Mouse (Mus musculus): ENCODE results near the gene Olfr433.
"Not testable (repeated sequence)": the region's sequence is repeated elsewhere in the genome, so short reads cannot be mapped to it uniquely, and the experiment has no call there.

Olfr433 gene

DNA sequence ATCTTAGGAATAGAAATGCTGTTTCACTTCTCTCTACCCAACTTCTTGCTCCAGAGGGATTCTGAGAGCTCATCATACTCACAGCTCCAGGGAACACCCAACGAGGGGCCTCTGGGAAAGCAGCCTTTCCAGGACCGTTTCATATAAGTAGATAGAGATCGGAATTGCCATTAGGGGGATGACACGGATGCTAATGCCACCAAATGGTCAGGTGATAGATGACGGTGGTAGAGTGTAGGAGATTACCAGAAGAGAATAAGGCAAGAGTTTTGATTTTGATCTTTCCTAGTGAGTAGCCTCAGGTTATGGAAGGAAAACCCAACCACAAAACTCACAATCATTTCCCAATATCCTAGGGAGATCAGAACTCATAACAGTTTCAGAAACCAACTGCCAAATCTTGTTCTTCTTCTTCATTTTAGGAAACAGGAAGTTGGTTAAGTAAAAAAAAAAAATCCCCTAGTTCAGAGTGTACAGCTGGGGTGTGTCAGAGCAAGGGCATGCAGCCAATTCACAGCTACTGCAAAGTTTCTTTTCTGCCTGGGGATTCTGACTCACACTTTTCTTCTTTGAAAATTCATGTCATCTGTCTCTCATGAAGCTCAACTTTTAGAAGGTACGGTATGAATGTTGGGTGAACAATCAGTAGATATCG, at the start of gene Olfr433:
Olfr433 (plus strand) TSS at position 183 of the 655 bp plus-strand sequence.
- no peaks in the 10 kb centered on the region for H3K36me3 ChIP-seq (ENCODE audit: control insufficient read depth, insufficient read depth, low read length, poor library complexity, severe bottlenecking)
- DNase-seq (ENCODE audit: low read depth, low spot score), result peak; percentile 75
- no peaks in the 10 kb centered on the region for H3K27me3 ChIP-seq (ENCODE audit: control insufficient read depth, insufficient read depth, low read length, poor library complexity, severe bottlenecking)

DNA sequence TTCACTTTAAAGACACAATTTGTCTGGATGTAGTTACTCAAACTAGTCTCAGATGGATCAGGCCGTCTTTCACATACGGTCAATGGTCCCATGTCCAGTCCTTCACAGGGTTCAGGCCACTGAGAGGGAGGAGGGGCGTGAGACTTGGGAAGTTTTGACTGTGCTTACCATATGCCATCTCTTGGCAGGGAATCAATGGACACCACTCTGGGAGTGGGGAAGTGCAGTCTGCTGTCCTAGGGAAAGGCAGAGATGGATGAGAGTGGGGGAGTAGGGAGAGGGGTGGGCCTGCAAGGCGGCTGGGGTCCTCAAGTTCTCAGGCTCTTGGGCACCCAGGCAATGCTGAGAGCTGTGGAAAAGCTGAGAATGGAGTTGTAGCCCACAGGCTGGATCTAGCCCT, 45.5 kb upstream of the Olfr433 start:
- Histone ChIP-seq H3K27me3 (ENCODE audit: control insufficient read depth, insufficient read depth, low read length, poor library complexity, severe bottlenecking) (no peaks in the 10 kb centered on the region), H3K36me3 (ENCODE audit: control insufficient read depth, insufficient read depth, low read length, poor library complexity, severe bottlenecking) (no peaks in the 10 kb centered on the region)
- DNase-seq (ENCODE audit: low read depth, low spot score), result no peak

DNA sequence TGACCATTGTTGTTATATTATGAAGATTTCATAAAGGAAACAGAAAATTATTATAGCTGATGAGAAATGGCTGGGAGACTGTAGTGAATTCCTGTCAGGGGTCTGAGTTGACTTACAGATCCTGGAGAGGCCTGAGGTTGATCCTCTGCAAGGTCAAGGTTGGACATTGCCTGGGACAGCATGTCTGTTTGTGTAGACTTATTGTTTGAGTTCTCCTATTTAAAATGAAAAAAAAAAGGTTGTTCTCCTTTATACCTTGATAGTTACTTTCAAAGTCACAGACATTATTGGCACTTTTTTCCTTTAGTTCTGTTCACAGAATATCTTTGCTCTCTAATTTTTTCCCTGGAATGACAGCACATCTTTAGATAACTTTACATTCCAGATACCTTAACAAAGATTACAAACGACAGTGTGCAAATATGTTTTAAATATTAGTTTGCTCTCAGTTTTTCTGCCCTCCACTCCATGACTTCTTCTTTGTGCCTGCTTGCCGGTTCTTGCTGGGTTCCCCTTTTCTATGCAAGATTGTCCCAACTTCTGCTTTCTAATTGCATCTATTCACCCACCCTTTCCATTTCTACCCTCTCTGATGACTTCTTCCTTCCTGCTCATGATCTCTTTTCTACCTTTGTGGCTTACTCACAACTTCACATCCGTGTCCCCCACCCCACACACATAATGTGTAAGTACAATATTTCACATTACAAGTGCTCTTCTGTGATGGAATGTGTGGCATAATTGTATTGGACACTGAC, 36.0 kb upstream of the Olfr433 start:
- H3K27me3 ChIP-seq (ENCODE audit: control insufficient read depth, insufficient read depth, low read length, poor library complexity, severe bottlenecking); H3K36me3 ChIP-seq (ENCODE audit: control insufficient read depth, insufficient read depth, low read length, poor library complexity, severe bottlenecking): not testable (repeated sequence)
- DNase-seq (ENCODE audit: low read depth, low spot score), result peak; percentile 6

DNA sequence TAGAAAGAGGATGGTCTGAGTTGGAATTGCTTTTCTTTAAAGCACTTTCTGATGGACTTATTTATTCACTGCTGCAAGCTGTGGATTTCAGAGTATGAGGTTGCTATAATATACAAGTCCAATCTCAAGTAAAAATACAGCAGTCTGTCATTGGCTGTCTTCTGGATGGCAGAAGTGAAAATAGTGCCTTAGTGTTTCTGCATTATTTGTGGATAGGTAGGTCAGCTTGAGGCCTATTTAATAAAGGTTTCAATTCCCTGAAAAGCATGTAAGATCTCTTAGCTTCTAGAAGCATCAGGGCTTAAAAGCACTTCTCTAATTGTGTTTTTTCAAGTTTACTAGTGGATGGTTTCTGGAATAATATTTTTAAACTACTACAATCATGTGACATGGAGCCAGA, 33.5 kb upstream of the Olfr433 start:
- not testable (repeated sequence) for DNase-seq (ENCODE audit: low read depth, low spot score); H3K36me3 ChIP-seq (ENCODE audit: control insufficient read depth, insufficient read depth, low read length, poor library complexity, severe bottlenecking); H3K27me3 ChIP-seq (ENCODE audit: control insufficient read depth, insufficient read depth, low read length, poor library complexity, severe bottlenecking)

DNA sequence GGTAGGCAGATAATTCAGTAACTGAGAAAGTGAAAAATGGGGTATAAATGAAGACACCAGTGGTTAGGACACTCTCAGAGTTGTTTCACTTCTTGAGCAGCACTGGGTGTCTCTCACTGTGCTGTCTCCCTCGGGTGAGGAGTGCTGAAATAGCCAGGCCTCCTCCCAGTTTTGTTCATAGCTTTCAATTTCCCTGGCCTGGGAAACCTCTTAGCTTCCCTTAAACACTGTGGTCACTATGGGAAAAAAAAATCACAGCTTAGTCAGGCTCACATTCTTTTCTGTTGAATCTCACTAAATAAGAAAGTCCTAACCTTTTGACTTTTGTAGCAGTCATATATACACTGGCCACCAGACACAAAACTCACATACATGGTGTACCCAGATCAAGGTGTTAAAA, 8.8 kb upstream of the Olfr433 start, which contains the start of gene Ifi205:
Ifi205 (minus strand) TSS at position 113 of the 400 bp plus-strand sequence.
- no peaks in the 10 kb centered on the region for H3K36me3 ChIP-seq (ENCODE audit: control insufficient read depth, insufficient read depth, low read length, poor library complexity, severe bottlenecking)
- no peak for DNase-seq (ENCODE audit: low read depth, low spot score)
- no peaks in the 10 kb centered on the region for H3K27me3 ChIP-seq (ENCODE audit: control insufficient read depth, insufficient read depth, low read length, poor library complexity, severe bottlenecking)

DNA sequence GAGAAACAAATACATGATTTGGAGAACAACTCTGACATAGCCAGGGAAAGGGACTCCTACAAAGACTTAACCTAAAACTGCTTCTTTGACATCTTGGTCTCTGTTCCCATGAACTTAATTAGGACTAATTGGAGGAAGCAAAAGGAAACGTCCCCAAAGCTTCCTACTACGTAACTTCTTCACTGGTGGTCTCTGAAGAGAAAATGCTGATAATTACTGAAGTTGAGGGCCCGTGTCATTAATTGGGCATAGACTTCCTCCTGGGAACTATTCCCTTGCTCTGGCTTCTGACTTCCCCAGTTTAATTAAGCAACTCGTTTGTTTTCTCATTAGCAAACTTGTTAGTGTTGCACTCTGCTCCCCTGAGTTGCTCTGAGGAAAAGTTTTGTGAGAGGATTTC, 4.7 kb upstream of the Olfr433 start:
- no peak for DNase-seq (ENCODE audit: low read depth, low spot score)
- no peaks in the 10 kb centered on the region for H3K27me3 ChIP-seq (ENCODE audit: control insufficient read depth, insufficient read depth, low read length, poor library complexity, severe bottlenecking)
- no peaks in the 10 kb centered on the region for H3K36me3 ChIP-seq (ENCODE audit: control insufficient read depth, insufficient read depth, low read length, poor library complexity, severe bottlenecking)

DNA sequence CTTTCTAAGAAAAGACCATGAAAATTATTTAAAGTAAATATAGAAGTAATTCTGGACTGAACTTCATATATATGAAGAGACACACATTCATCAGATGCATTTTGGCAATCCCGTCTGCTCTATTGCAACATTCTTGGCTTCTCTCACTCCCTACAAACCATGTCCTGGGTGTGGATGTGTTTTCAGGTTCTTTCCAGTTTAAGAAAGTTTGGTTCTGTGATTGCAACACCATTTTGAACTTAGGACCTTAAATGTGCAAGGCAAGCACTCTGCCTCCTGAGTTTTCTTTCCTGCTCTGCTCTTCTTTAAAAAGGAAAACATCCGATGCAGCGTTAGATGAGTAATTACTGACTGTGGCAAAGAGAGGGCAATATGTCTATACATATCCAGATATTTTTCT, 2.0 kb upstream of the Olfr433 start:
- no peaks in the 10 kb centered on the region for H3K36me3 ChIP-seq (ENCODE audit: control insufficient read depth, insufficient read depth, low read length, poor library complexity, severe bottlenecking)
- H3K27me3 ChIP-seq (ENCODE audit: control insufficient read depth, insufficient read depth, low read length, poor library complexity, severe bottlenecking), result no peaks in the 10 kb centered on the region
- no peak for DNase-seq (ENCODE audit: low read depth, low spot score)

DNA sequence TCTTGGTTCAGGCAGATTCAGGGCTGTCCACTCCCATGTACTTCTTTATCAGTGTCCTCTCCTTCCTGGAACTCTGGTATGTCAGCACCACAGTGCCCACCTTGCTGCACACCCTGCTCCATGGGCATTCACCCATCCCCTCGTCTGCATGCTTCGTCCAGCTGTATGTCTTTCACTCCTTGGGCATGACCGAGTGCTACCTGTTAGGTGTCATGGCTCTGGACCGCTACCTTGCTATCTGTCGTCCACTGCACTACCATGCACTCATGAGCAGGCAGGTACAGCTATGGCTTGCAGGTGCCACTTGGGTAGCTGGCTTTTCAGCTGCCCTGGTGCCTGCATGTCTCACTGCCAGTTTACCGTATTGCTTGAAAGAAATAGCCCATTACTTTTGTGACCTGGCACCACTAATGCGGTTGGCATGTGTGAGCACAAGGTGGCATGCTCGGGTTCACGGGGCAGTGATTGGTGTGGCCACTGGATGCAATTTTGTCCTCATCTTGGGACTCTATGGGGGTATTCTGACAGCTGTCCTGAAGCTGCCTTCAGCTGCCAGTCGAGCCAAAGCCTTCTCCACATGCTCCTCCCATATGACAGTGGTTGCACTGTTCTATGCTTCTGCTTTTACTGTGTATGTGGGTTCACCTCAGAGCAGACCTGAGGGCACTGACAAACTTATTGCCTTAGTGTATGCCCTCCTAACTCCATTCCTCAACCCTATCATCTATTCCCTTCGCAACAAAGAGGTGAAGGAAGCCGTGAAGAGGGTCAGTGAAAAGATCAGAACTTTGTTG, 1.8 kb downstream of the Olfr433 start:
- not testable (repeated sequence) for DNase-seq (ENCODE audit: low read depth, low spot score); H3K36me3 ChIP-seq (ENCODE audit: control insufficient read depth, insufficient read depth, low read length, poor library complexity, severe bottlenecking); H3K27me3 ChIP-seq (ENCODE audit: control insufficient read depth, insufficient read depth, low read length, poor library complexity, severe bottlenecking)

DNA sequence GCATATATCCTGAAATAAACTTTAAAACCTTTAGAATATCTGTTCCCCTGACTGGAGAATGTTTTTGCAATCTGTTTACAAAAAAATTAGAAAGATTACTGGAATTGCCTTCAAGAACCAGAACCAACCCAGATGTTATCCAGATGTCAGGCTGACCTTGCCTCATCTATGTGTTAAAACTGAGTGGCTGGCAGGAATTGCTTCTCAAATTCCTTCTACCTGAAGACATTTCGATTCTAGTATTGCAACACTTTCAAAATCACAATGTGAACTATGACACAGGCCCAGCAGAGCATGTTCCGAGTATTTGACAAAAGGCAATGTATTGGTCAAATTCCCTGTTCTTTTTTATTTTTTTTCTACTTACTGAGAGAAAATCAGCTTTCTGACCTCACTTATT, 3.9 kb downstream of the Olfr433 start:
- no peak for DNase-seq (ENCODE audit: low read depth, low spot score)
- H3K36me3 ChIP-seq (ENCODE audit: control insufficient read depth, insufficient read depth, low read length, poor library complexity, severe bottlenecking), result no peaks in the 10 kb centered on the region
- no peaks in the 10 kb centered on the region for H3K27me3 ChIP-seq (ENCODE audit: control insufficient read depth, insufficient read depth, low read length, poor library complexity, severe bottlenecking)

DNA sequence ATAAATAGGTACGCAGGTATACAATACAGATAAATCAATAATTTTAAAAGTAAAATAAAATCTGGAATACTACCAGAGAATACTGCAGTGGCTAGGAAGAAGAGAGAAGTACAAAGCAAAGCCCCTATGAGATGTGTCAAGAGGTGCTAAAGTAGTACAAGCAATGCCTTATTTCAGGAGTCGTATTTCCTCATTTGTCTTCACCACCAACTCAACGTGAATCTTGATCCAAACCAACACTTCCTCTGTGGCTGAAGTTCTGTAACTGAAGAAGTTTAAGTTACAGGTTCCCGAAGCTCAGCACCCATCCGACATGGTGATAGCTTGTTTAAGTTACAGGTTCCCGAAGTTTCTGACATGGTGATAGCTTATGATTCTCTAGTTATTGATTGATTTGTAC, 7.7 kb downstream of the Olfr433 start:
- DNase-seq (ENCODE audit: low read depth, low spot score); H3K36me3 ChIP-seq (ENCODE audit: control insufficient read depth, insufficient read depth, low read length, poor library complexity, severe bottlenecking); H3K27me3 ChIP-seq (ENCODE audit: control insufficient read depth, insufficient read depth, low read length, poor library complexity, severe bottlenecking): not testable (repeated sequence)

DNA sequence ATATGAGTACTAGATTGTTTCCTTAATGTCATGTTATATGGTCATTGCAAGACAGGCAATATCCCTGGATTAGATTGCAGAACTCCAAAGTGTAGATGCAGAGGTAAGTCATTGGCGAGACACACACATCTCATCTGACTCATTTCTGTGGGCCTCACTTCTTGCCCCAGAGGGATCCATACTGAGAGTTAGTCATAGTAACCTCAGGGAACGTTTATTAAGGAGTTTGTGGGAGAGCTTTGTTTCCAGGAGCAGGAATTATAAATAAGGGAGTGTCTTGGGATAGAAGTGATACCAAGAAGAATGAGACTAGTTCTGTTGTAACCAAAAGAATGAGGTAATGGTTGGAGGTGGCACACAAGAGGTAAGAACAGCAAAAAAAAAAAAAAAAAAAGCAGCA, 8.4 kb downstream of the Olfr433 start, which contains the start of gene Olfr432:
Olfr432 (plus strand) TSS at position 313 of the 400 bp plus-strand sequence.
- H3K27me3 ChIP-seq (ENCODE audit: control insufficient read depth, insufficient read depth, low read length, poor library complexity, severe bottlenecking), result no peaks in the 10 kb centered on the region
- no peaks in the 10 kb centered on the region for H3K36me3 ChIP-seq (ENCODE audit: control insufficient read depth, insufficient read depth, low read length, poor library complexity, severe bottlenecking)
- no peak for DNase-seq (ENCODE audit: low read depth, low spot score)

DNA sequence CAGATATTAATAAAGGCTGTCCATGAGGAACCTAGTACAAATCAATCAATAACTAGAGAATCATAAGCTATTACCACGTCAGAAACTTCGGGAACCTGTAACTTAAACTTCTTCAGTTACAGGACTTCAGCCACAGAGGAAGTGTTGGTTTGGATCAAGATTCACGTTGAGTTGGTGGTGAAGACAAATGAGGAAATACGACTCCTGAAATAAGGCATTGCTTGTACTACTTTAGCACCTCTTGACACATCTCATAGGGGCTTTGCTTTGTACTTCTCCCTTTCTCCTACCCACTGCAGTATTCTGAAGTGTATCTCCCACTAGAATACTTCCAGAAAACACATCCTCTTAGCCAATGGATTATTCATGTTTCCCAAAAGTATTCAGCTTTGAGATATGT, 8.9 kb downstream of the Olfr433 start:
- H3K27me3 ChIP-seq (ENCODE audit: control insufficient read depth, insufficient read depth, low read length, poor library complexity, severe bottlenecking); H3K36me3 ChIP-seq (ENCODE audit: control insufficient read depth, insufficient read depth, low read length, poor library complexity, severe bottlenecking); DNase-seq (ENCODE audit: low read depth, low spot score): not testable (repeated sequence)

DNA sequence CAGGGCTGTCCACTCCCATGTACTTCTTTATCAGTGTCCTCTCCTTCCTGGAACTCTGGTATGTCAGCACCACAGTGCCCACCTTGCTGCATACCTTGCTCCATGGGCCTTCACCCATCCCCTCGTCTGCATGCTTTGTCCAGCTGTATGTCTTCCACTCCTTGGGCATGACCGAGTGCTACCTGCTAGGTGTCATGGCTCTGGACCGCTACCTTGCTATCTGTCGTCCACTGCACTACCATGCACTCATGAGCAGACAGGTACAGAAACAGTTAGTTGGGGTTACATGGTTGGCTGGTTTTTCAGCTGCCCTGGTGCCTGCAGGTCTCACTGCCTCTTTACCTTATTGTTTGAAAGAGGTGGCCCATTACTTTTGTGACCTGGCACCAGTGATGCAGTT, 10.0 kb downstream of the Olfr433 start:
- Histone ChIP-seq H3K27me3 (ENCODE audit: control insufficient read depth, insufficient read depth, low read length, poor library complexity, severe bottlenecking) (no peaks in the 10 kb centered on the region), H3K36me3 (ENCODE audit: control insufficient read depth, insufficient read depth, low read length, poor library complexity, severe bottlenecking) (no peaks in the 10 kb centered on the region)
- DNase-seq (ENCODE audit: low read depth, low spot score), result peak; percentile 26

DNA sequence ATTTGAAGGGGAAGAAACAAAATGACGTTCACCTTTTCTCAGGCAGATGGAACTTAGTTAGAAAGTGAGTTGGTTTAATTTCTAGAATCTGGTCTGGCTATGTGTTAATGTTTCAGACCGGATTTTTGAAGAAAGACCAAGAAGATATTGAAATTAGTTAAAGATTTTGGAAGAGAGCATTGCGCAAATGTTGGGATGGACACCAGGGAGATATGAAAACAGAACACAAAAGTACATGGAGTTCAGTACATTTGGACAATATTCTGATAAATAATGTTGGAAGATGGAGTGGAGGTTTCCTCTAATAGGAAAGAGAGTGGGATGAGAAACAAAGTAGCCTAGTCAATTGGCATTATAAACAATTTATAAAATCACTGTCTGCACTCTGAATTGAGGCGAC, 11.0 kb downstream of the Olfr433 start:
- Histone ChIP-seq H3K27me3 (ENCODE audit: control insufficient read depth, insufficient read depth, low read length, poor library complexity, severe bottlenecking) (no peaks in the 10 kb centered on the region), H3K36me3 (ENCODE audit: control insufficient read depth, insufficient read depth, low read length, poor library complexity, severe bottlenecking) (no peaks in the 10 kb centered on the region)

More for the DNA sequence above, 11.0 kb downstream of the Olfr433 start:
- DNase-seq (ENCODE audit: low read depth, low spot score), result no peak

Data from splenic B cell, adult 2 months (primary cell).